Mouse (Mus musculus) E14TG2a.4 (cell line): ENCODE measurements around the gene Tmem120b.

Experiments
- H3K27me3 ChIP-seq: 2 replicates; pipeline ENCODE4 v1.6.1; 2014; ENCODE audit warnings: low read length, control low read depth; ENCODE audit not compliant: insufficient read depth
- H3K36me3 ChIP-seq: 2 replicates; pipeline ENCODE4 v1.6.1; 2014; ENCODE audit warnings: low read length, control low read depth; ENCODE audit not compliant: insufficient read depth
- H3K4me1 ChIP-seq: replicated peaks from 2 replicates; pipeline ENCODE4 v1.6.1; 2014; ENCODE audit warnings: low read depth, low read length, control low read depth
- H3K4me3 ChIP-seq: replicated peaks from 2 replicates; pipeline ENCODE4 v1.5.1; 2014; ENCODE audit warnings: mild to moderate bottlenecking, low read length
- H3K9me3 ChIP-seq: 2 replicates; pipeline ENCODE4 v1.6.1; 2014; ENCODE audit warnings: low read length, control low read depth
- CTCF ChIP-seq: conservative IDR thresholded peaks from 2 replicates; pipeline ENCODE4 v1.5.1; 2014; ENCODE audit warnings: low read length
- NANOG ChIP-seq: IDR thresholded peaks from 2 replicates; pipeline ENCODE4 v1.6.1; 2014; ENCODE audit warnings: borderline replicate concordance, low read length, mixed read lengths
- POU5F1 ChIP-seq: IDR thresholded peaks from 2 replicates; pipeline ENCODE4 v1.6.1; 2014; ENCODE audit warnings: low read length, borderline replicate concordance

Tmem120b gene

DNA sequence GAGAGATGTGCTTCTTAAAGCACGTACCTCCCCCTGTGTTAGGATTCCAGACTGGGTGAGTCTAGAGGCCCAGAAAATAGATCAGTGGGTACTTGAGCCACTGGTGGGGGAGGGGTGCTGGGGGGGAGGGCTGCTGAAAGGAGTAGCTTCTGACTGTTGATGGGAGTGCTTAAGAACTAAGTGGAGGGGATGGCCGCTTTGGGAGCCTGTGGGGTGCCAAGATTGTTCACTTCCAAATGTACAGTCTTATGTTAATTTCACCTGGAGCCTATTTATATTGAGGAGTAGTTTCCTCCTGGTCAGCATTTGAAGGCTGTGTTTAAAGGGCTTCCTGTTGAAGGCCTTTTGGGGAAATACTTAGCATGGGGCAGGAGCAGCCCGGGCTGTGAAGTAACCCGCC is 89.8 kb downstream of the Tmem120b start:
- Histone ChIP-seq H3K36me3 (peaks cover 87% of the 10 kb centered on the region), H3K9me3 (no peaks in the 10 kb centered on the region), H3K4me1 (peaks cover 86% of the 10 kb centered on the region), H3K27me3 (peaks cover 33% of the 10 kb centered on the region), H3K4me3 (peak overlapping the region; percentile 70)
- peak; percentile 99 for TF ChIP-seq NANOG
- TF ChIP-seq CTCF: no peak

DNA sequence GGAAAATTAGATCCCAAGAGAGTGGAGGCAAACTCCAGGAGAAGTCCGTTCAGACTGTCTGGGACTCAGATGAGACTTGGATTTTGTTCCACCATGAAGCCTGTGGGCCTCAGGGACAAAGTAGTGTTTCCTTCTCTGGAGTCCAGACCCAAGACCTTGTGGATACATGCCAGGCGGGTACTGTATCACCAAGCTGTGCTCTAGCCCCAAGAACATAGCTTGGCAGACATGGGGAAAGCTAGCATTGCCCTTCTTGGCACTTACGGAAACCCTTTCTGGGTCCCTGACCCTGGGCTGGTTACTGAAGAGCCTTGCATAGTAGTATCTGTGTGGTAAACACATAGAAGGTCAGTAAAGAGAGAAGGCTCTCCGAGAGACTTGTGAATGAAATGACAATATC is 91.2 kb downstream of the Tmem120b start:
- TF ChIP-seq POU5F1 (no peak), CTCF (no peak)
- Histone ChIP-seq H3K36me3 (peaks cover 88% of the 10 kb centered on the region), H3K9me3 (no peaks in the 10 kb centered on the region), H3K4me3 (peak overlapping the region; percentile 63), H3K4me1 (peaks cover 80% of the 10 kb centered on the region), H3K27me3 (peaks cover 39% of the 10 kb centered on the region)

DNA sequence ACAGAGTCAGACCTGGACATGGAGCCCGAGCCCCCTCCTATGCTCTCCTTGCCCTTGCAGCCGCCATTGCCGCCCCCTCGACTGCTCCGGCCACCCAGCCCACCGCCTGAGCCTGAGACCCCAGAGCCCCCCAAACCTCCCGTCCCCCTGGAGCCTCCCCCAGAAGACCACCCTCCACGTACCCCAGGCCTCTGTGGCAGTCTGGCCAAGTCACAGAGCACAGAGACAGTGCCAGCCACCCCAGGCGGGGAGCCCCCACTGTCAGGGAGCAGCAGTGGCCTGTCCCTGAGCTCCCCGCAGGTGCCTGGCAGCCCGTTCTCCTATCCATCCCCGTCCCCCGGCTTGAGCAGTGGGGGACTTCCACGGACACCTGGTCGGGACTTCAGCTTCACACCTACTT is 91.7 kb downstream of the Tmem120b start:
- Histone ChIP-seq H3K36me3 (peaks cover 88% of the 10 kb centered on the region), H3K4me1 (peaks cover 77% of the 10 kb centered on the region), H3K9me3 (no peaks in the 10 kb centered on the region), H3K27me3 (peaks cover 42% of the 10 kb centered on the region), H3K4me3 (peak overlapping the region; percentile 63)
- no peak for TF ChIP-seq CTCF
- no peak for TF ChIP-seq NANOG
- no peak for TF ChIP-seq POU5F1

DNA sequence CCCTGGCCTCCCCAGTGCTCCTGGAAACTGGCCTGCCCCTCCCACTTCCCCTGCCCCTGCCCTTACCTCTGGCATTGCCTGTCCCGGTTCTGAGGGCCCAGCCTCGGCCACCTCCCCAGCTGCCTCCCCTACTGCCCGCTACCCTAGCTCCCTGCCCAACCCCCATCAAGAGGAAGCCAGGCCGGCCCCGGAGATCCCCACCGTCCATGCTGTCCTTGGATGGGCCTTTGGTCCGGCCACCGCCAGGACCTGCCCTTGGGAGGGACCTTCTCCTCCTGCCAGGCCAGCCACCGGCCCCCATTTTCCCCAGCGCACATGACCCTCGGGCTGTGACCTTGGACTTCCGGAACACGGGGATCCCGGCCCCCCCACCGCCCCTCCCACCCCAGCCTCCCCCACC is 92.1 kb downstream of the Tmem120b start:
- TF ChIP-seq CTCF: no peak
- TF ChIP-seq NANOG: no peak
- TF ChIP-seq POU5F1: no peak
- Histone ChIP-seq H3K4me3 (peak overlapping the region; percentile 63), H3K27me3 (peaks cover 42% of the 10 kb centered on the region), H3K4me1 (peaks cover 77% of the 10 kb centered on the region), H3K9me3 (no peaks in the 10 kb centered on the region), H3K36me3 (peaks cover 86% of the 10 kb centered on the region)

DNA sequence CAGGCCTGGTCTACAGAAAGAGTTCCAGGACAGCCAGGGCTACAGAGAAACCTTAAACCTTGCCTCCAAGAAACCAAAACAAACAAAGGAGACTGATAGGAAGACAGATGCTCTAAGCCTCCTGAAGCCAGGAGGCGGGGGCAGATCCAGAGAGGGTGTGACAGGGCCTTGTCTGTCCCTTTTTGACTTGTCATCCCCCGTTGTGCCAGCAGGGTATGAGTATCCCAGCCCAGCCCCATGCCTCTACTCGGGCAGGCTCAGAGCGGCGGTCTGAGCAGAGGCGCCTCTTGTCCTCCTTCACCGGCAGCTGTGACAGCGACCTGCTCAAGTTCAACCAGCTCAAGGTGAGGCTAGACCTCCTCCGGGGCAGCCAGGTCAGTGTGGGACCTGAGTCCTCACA is 94.7 kb downstream of the Tmem120b start:
- H3K27me3 ChIP-seq: peaks cover 44% of the 10 kb centered on the region
- TF ChIP-seq NANOG (no peak), CTCF (no peak), POU5F1 (no peak)

DNA sequence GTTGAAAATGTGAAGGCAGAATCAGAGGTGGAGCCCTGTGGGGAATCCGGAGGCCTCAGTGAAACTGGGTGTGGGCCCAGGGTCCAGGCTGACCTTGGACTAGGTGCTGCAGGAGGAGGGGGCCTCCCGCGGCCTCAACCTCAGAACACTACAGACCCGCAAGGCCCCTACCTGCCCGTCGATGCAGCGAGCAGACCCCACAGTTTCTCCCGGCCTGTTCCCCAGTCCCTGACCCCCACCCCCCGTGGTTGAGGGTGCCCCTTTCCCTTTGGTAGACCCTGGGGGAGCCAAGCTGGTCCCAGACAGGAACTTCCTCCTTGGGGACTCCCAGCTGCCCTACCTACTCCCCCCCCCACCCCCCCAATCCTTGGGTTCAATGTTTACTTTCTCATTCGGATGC is 98.2 kb downstream of the Tmem120b start:
- peaks cover 80% of the 10 kb centered on the region for H3K4me1 ChIP-seq
- no peak for TF ChIP-seq NANOG
- TF ChIP-seq POU5F1: no peak
- TF ChIP-seq CTCF: no peak
- peak overlapping the region; percentile 23; the same call in 1 of the 2 replicates for H3K4me3 ChIP-seq
- H3K36me3 ChIP-seq: peaks cover 49% of the 10 kb centered on the region
- no peaks in the 10 kb centered on the region for H3K9me3 ChIP-seq
- peaks cover 26% of the 10 kb centered on the region for H3K27me3 ChIP-seq

More for the DNA sequence above, 94.7 kb downstream of the Tmem120b start:
- peaks cover 81% of the 10 kb centered on the region for H3K36me3 ChIP-seq
- H3K4me3 ChIP-seq: peak overlapping the region; percentile 24; the same call in 1 of the 2 replicates
- peaks cover 80% of the 10 kb centered on the region for H3K4me1 ChIP-seq
- H3K9me3 ChIP-seq: no peaks in the 10 kb centered on the region
